Mouse (Mus musculus) cerebellum, postnatal 14 days (tissue): ENCODE measurements around the gene Rab11a.
"Not testable (repeated sequence)": the region's sequence is repeated elsewhere in the genome, so short reads cannot be mapped to it uniquely, and the experiment has no call there.

Source experiments
- DNase-seq, 2 experiments: peaks; one replicate each; pipeline ENCODE4 v3.0.0; 2021; ENCODE audit warnings: mixed read lengths in 2 of 2

Gene Rab11a

DNA sequence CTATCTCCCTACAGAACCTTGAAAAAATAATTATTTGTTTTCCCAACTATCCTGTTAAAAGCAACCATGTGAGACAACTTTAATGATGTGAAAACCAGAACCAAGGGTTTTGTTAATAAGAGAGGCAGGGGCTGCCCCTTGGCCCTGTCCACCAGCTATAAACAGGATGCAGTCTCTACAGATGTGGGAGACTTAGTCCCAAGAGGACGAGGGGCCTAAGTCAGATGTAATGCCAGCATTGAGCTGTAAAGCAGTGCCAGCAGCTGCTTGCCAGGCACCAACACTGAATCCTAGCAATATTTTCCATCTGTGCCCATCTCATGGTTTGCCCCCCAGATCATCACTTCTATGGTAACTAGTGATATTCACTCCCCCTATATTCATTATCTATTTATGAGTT is 4.9 kb upstream of the Rab11a start:
- DNase-seq: no peak

DNA sequence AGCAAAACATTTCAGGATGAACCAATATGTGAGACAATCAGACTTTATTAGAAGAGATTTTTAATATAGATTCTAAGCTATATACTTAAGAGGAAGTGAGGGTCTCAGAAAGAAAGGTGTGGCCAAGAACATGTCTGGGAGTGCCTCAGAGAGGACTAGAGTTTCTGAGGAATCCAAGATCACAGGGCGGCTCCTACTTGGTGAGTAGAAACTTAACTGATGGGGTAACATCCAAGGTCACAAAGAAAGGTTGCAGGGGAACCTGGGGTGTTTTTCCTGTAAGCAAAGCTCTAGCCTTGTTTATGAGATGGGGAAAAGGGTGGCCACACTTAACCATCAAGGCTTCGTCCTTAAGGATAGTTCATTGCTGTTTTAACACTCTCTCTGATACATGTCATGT is 1.4 kb upstream of the Rab11a start:
- DNase-seq: no peak

DNA sequence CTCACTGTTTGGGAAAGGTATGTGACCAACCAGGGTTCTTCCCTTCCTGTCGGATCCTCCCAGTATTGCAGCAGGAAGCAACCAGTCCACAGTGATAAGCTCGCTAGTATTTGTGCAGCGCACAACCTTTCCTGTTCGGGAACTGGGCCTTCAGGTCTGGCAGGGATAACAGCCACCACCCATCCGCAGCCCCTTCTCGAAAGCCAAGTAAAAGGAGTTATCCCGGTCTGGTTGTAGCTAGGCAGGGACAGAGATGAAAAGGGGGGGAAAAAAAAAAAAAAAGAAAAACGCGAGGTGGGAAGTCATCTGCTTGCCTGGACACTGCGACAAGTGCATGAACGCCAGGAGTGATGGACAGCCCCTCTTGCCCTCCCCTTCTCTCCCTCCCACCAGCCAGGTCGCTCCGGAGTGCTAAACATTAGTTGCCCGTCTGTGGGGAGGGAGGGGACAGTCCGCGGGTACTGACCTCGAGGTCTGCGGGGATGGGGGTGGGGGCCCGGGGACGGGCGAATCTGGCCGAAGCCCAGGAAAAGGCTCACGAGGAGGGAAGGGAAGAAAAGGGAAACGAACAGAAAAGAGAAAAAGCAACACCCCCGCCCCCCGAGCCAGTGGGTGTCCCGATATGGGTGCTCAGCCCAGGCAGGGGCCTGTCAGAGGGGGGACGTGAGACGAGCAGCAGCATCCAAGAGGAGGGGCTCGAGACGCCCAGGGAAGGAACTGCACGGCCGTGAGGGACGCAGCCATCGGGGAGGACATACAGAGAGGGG is 736 bp downstream of the Rab11a start:
- peak; percentile 62 to 72 for DNase-seq

DNA sequence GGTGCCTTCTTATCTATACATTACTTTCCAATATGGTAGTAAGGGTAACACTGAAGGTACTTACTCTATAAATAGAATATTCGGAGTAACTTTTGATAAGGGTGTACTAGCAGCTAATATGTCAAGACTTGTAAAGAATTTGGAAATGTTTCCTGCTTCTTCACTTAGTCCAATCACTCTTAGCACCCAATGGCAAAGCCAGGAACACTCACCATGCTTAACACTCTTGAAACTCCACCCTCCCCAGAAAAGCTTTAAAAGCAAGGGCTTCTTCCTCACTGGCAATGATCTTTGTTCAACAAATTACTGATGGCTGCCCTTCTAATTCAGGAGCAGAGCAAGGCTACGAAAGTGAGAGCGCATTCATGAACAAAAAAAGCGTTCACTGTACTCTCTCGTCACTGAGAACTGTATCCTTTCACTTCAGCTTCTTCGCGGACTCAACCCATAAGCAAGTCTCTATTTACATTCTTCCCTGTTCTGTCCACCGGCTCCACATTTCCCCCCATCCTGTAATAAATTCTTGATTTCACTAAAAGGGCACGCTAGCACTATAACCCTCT is 1.4 kb downstream of the Rab11a start:
- DNase-seq: no peak

DNA sequence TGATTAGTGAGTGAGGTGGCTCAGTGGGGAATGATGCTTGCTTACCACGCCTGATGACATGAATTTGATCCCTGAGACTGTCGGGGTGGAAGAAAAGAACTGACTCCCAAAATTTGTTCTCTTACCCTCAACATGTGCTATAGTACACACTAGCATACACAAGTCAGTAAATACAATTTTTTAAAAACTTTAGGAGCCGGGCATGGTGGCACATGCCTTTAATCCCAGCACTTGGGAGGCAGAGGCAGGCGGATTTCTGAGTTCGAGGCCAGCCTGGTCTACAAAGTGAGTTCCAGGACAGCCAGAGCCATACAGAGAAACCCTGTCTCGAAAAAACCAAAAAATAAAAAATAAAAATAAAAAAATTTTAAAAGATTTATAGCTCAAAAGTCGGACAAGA is 2.6 kb downstream of the Rab11a start:
- not testable (repeated sequence) for DNase-seq

DNA sequence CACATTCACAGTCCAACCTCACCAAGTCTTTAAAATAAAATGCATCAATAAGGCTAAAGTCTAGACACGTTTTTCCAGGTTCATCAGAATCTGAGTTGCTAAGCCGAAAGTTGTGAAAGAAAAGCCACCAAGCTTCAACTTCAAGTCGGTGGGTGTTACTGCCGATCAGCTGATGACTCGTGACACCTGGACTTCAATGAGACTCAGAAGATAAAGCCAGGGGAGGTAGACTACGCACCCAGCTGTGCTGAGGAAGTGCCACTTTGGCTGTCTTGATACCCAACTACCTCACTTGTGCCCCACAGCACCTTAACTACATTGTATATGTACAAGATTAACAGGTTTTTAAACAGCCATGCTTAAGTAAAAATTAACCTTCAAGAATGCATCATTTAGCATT is 3.4 kb downstream of the Rab11a start:
- no peak for DNase-seq

DNA sequence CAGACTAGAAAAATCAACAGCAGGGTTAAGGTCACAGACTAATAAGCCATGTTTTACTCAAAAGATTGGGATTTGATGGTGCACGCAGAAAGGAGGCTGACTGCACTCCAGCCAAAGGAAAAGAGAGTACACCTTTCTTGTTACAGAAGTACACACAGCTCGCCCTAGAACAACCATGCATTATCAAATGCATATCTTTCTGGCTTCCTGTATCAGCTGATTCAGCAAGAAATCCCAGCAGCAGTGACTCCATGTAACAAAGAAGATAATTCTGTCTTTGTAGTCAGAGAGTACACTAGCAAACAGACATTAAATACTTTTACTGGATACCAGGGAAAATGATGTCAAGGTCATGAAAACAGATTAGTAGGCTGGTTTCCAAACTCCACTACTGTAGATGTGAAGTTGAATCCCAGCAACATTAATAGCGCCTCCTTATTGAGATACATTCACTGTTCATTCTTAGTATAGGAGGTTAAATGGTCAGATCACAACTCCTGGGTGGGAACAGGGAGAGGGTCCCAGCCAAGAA is 6.5 kb downstream of the Rab11a start:
- no peak for DNase-seq

DNA sequence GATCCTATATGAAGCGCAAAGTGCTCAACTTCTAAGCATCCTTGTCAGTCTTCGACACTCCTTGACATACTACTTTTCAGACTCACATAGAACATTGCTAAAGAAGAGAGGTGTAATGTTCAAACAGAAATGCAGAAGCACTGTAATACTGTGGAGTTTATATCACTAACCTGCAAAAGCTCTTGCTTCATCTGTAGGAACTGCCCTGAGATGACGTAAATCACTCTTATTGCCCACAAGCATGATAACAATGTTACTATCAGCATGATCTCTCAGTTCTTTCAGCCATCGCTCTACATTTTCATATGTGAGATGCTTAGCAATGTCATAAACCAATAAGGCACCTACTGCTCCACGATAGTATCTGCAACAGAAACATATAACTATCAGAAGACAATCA is 11.1 kb downstream of the Rab11a start:
- no peak for DNase-seq

DNA sequence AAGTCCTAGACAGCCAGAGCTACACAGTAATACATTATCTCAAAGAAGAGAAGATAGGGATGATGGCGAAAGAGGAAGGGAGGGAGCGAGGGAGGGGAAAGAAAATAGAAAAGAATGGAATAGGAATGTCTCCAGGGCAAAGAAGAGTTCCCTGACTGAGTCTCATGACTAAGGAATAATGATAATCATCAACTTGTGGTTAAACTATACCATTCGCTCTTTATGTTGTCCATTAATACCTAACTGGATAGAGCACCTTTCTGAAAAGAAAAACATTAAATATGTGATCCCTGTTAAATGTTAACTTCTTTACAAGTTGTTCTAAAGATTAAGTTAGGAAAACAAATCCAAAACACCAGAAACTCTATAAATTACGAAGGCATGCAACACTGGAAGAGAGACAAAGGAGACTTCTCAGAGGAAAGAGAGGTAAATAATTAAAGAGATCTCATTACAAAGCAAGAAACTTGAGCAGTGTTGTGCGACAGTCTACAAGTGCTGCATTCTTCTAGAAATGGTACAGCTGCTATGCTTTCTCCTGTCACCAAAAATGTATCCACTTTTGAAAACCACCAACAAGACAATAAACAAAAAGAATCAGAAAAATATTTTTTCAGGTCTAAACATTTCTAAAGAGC is 17.9 kb downstream of the Rab11a start:
- no peak for DNase-seq

DNA sequence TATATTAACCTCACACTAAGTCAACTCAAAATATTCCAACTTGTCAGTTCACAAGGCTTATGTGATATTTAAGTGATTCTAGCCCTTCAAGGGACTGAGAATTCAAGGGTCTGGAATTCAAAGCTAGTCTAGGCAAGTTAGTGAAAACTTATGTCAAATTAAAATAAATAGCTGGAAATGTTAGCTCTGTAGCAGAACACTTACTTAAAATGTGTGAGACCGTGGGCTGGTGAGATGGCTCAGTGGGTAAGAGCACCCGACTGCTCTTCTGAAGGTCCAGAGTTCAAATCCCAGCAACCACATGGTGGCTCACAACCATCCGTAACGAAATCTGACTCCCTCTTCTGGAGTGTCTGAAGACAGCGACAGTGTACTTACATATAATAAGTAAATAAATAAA is 27.3 kb downstream of the Rab11a start:
- DNase-seq: not testable (repeated sequence)

DNA sequence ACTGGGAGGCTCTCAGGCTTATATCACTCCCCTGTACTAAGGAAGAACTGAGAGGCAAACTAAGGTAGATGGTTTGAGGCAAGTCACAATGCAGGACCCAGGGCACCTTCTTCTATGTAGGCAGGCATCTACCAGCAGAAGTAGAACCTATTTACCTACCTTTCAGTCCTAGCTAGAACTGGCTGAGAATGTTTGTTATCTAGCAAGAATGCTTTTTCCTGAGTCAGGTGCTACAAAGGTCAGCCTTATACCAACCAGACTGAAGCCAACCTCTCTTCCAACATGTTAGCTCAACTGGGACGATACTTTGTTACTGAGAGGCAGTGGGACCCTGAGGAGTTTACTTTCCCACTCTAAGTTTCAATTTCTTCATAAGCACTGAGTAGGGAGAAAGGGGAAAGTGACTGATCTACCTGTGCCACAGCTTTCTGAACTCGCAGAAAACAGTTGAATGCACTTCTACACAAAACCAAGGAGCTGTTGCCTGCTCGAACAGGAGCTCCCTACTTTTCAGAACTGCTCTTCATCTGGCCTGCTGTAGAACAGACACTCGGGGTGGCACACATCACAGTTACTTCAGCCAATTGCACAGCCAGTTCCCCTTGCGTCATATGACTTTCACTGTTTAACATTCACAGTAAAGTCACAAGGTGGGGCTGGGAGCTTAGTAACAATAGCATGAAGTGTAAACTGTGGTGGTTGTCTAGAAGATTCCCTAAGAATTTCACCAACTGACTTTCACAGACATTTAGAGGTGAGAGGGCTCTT is 33.3 kb downstream of the Rab11a start:
- no peak for DNase-seq

DNA sequence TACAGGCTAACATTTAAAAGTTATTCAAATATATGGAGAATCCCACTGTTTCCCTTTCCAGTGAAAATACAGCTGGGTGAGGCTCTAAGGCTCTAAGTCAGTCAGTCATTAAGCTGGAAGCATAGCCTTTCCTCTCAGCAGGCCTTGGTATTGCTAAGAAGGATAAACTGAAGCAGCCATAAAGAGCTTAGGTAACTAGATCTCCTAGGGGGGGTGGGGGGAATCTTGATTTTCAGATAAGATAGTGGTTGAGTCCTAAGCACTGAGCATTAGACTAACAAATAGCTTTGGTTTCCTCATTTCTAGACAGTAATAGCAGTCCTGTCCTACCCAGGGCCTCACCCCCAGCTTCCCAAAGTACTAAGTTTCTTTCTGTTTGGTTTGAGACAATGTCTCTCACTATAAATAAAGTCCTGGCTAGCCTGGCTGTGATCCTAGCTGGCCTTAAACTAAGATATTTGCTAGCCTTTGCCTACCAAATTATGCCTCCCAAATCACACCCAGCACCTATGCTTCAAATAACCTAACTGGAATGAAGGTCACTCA is 34.1 kb downstream of the Rab11a start:
- DNase-seq: no peak

DNA sequence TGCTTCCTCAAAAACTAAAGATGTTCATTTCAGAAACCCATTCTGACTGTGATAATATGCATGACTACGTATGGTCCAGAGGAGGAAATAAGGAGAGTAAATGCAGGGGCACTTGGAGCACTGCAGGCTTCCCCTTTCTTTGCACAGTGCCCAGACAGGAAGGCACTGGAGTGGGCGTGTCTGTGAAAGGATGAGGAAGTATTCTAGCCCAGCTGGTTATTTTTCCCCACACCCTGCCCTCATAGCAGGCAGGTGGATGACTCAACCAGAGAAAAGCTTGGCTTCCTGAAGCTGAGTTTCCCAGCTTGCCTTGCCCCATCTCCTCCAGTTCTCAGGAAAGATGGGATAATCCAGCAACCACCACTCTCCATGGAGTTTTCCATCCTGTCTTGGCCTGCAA is 34.6 kb downstream of the Rab11a start:
- DNase-seq: no peak

DNA sequence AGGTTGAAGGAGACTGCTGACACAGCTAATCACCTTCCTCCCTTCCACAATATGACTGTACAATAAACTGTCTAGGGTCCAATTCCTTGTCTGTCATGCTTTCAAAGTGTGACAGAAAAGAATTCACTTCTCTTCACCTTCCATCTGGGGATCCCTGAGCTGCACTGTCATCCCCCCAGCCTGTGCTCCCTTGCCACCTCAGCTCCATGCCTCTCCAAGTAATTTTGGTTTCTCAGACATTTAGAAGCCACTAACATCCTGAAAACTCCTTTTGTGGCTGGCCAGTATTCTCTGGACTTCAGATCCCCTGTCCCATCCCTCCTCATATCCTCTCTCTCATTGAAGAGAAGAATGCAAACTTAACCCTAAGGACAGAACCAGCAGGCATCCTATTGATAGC is 35.2 kb downstream of the Rab11a start:
- DNase-seq: no peak

DNA sequence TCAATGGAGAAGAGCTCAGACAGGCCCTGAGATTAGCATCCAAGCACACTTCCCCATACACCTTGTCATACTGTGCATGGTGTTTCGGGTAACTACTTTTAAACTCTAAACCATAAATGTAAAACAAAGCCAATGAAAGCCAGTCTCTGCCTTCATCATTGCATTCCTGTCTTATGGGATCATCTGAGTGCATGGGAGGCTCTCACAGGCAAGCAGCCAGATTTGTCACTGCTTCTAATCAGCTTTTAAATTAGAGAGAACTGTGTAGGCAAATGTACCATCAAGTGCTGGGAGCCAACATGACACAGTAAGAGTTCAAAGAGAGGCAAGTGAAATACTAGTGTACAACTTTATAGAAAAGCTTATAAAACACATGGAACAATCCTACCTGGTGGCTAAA is 35.9 kb downstream of the Rab11a start:
- no peak for DNase-seq

DNA sequence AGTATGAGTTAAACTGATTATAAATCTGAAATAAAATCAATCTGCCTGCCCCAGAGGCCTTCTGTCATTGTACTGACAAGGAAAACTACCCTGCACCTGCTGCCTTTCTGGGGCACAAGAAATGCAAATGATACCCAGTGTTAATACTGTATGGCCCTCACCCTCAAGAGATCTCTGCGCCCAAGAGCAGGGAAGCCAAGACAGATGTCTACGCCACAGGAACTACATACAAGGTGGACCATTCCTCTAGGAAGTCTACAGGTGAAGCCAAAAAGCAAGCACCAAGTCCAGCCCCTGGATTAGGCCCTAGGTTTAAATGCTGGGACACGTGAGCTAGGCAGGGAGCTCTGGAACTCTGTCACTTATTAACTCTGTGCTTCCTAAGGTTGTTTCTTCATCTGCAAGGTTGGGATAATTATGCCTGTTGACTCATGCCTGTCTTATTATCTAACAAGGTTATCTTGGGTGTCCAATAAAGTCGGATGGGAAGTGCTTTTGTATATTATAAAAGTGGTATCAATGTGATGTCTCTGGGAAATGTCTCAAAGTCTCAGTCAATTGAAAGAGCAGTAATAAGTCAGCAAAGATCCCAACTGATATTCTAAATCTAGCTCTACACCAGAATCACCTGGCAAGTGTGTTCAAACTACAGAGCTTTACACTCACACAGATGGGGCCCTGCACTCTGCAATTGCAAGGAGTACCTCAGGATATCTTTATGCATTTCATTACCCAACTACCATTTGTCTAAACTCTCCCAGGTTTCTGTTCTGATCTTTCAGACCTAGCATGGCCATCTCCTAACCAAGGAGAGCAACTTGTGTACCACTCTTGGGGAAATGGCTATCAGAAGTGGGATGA is 36.9 kb downstream of the Rab11a start:
- no peak for DNase-seq

DNA sequence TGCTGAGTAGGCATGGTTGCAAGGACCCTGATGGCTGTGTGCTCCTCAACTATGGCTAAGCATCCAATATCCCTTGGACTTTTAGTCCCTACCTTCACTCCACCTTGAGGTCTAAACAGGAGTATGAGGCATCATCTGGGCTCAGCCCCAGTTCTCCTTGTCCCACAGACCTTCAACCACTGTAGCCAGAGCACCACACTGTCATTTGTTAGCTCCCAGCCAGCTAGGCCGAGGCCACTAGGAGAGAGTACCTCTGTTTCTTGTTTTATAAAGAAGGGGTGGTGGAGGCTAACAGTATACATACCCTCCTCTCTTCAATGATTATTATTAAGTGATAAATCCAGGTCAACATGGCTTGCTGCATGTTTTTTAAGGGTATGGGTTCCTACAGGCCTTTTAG is 39.0 kb downstream of the Rab11a start:
- no peak for DNase-seq

DNA sequence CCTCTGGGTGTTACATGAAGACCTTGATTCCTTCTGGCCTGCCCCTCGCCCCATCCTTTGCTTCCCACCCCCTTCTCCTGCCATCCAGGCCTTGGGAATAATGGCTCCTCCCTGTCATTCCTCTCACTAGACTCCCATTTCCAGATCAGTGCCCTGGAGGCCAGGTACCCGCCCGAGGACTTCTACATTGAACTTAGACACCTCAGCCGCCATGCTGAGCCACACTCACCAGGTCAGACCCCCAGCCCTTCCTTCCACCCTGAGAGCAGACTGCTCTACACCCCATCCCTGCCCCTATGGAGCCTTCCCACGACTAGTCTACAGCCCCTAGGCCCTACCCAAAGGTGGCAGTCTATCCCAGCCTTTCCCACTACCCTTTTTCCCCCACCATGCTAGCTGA is 39.9 kb downstream of the Rab11a start:
- DNase-seq: no peak

DNA sequence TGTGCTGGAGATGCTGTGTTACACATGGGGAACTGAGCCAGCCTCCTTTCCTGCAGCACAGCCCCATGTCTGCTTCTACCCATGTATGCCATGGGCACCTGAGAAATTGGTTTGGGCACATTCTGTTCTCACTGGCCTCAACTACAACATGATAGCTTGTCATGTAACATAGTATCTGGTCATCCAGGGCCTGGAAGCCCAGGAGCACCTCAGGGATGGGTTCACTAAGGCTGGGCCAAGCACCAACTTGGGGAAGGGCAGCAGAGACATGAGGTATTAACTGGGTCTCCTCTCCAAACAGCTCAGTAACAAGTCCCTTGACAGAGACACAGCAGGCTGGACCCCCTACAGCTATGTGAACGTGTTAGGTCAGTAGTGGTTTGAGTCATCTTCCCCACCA is 40.6 kb downstream of the Rab11a start:
- DNase-seq: no peak

DNA sequence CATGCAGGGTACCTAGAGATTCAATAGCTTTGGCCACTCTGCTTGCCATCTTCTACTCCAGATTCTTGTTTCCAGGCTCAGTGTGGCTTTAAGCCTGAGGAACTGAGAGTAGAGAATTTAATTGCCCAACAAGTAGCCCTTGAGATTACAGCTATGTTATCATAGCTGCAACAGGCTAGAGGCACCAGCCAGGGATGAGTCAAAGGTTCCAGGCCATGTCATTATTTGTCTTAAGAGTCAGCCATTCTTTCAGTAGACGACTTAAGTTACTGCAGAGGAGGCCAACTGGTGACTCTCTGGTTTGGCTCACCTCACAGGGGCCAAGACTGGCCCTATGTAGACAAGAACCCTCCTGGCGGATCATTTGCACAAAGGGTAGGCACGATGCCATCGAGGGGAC is 41.2 kb downstream of the Rab11a start:
- DNase-seq: no peak

DNA sequence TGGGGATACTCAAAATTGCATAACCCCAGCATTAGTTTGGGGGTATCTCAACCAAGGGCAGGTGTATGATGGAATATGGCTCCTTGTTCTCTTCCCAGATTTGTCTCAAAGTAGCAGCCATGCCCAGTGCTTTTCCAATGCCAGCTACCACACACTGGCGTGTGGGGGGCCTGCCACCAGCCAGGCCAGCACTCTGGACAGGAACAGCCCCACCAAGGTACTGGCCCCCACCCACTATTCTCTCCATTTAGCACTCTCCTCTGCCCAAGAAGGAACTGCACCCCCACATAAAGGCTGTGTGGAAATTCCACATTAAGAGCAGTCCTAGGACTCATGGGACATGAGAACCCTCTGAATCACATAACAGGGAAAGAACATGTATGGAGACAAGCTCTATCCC is 42.3 kb downstream of the Rab11a start:
- no peak for DNase-seq

DNA sequence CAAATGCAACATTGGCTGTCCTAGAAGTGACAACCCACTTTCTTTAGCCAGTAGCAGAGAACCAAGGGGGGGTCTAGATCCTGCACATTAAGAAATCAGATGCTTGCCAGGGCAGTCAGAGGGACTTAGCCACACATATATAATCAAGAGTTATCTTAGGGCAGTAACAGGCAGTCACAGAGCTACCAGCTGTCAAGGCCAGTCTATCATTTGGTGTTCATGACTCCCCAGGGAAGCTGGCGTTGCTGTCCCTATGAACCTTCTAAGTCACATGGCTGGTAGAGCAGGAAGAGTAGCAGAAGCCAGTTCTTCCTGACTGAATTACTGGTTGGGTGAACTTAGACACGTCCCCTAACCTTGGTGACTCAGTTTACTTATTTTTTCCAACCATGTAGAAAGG is 44.5 kb downstream of the Rab11a start:
- no peak for DNase-seq
